Mouse (Mus musculus): Measurements from ENCODE around the gene Trappc3.

Trappc3 gene

GRCm38 (mm10) chr4:126309211-126309921 lies 47.2 kb downstream of the Trappc3 start:
- intact Hi-C loops (cut with DNase I), result no loop called here

DNA sequence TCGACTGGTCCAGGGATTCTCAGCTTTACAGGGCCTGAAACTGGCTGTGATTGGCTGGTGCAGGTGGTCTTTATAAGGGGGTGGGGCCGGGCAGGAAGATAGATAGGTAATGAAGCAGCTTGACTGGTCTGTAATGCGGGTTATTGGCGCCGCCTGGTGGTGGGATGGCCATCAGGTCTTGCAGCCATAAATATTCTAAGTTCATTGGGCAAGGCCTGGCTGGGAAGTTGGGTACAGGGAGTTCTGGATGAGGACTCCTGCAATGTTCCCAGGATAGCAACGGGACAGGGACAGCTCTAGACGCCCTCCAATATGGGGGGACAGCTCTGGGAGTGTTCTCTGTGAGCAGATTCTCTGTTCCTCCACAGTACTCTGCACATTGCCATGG lies 47.8 kb downstream of the Trappc3 start:
- intact Hi-C loops (cut with DNase I), result loop anchor here (2.0 to 5.0 kb wide), 2 partner anchors 33 to 83 kb away; no protein-coding TSS in a partner anchor

DNA sequence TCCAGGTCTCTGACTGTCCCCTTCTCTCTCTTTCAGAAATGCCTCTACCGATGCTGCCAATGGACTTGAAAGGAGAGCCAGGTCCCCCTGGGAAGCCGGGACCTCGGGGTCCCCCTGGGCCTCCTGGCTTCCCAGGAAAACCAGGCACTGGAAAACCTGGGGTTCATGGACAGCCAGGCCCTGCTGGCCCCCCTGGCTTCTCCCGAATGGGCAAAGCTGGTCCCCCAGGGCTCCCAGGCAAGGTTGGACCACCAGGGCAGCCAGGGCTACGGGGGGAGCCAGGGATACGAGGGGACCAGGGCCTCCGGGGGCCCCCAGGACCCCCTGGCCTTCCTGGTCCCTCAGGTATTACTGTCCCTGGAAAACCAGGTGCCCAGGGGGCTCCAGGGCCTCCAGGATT lies 48.2 kb downstream of the Trappc3 start:
- intact Hi-C loops (cut with DNase I), result loop anchor here (2.0 to 5.0 kb wide), 2 partner anchors 33 to 84 kb away; no protein-coding TSS in a partner anchor

DNA sequence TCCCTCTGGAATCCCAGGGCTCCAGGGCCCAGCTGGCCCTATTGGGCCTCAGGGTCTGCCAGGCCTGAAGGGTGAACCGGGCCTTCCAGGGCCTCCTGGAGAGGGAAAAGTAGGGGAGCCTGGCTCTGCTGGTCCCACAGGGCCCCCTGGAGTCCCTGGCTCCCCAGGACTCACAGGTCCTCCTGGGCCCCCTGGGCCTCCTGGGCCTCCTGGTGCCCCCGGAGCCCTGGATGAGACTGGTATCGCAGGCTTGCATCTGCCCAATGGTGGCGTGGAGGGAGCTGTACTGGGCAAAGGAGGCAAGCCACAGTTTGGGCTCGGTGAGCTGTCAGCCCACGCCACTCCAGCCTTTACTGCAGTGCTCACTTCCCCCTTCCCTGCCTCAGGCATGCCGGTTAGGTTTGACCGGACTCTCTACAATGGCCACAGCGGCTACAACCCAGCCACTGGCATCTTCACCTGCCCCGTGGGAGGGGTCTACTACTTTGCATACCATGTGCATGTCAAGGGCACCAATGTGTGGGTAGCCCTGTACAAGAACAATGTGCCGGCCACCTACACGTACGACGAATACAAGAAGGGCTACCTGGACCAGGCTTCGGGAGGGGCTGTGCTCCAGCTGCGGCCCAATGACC lies 49.6 kb downstream of the Trappc3 start:
- intact Hi-C loops (cut with DNase I), result loop anchor here (2.0 to 5.0 kb wide), 2 partner anchors 34 to 85 kb away; no protein-coding TSS in a partner anchor

DNA sequence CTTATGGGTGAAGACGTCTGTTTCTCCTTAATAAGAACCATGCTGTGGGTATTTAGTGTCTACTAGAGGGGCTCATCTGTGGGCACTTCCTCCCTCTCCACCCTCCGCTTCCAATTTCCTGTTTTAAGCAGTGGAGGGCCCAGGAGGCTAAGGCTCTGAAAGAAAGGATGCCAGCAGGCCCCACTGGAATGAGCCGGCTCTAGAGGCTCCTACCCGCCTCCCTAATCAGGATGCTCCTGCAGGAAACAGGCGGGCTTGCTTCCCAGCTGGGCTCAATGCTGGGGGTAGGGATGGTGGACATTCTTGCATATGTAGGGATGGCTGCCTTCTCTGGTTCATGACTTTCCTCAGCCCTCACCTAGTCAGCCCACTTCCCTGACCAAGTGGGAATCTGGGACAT lies 51.1 kb downstream of the Trappc3 start:
- intact Hi-C loops (cut with DNase I), result loop anchor here (5.0 kb wide), 1 partner anchor 36 kb away; no protein-coding TSS in a partner anchor

- intact Hi-C loops (cut with DNase I), result loop anchor here (5.0 kb wide), 1 partner anchor 37 kb away; no protein-coding TSS in a partner anchor
Observed at GRCm38 (mm10) chr4:126314393-126314792, 52.3 kb downstream of the Trappc3 start.

DNA sequence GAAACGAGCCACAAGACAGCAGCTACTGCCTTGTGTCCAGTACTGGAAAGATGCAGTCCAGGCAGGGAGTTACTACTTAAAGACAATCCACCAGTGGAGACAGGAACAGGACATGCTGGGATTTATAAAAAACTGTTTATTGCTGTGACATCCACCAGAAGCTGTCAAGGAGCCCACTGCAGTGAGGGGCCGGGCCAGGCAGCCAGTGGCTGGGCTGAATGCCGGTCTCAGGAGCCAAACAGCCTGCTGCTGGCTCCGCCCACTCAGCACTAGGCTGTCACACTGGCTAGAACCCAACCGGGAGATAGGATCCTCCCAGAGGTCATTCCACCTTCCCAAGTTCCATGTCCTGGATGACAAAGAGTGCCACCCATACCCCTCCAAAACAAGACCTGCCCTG lies 53.8 kb downstream of the Trappc3 start:
- intact Hi-C loops (cut with DNase I), result no loop called here

- intact Hi-C loops (cut with DNase I), result no loop called here
Observed at GRCm38 (mm10) chr4:126316443-126317040, 54.4 kb downstream of the Trappc3 start.

GRCm38 (mm10) chr4:126319806-126320205 lies 57.7 kb downstream of the Trappc3 start:
- intact Hi-C loops (cut with DNase I), result loop anchor here (5.0 kb wide), 1 partner anchor 107 kb away; the partner anchor contains the start of gene Ago3

DNA sequence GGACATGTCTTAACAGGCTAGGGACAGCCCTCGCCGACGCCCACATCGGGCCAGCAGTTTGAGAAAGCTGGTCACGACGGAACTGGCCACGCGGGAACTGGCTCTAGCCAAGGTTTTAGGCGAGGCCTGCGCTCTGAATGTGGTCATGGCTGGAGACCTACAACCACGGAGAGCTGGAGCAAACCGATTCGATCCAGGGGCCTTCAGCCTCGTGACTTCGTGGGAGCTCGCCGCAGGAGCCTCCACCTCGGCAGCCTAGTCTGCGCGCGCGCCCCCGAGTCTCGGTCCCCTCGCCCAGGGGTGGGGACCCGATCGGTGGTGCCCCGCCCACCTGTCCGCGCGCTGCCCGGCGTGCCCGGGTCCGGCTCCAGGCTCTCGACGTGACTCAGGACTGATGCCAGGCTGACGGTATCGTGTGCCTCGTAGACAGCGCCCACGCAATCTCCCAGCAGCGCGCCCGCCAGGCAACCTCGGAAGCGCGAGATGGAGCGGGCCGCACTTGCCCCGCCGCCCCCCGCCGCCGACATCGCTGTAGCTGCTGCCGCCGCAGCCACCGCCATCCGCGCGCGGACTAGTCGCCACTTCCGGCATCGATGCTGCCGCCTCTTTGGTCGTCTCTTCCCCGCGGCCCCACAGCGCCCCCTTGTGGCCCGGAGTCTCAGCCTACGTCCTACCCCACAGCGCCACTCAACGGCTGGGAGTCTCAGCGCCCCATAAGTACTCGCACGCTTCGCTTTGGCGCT lies 59.2 kb downstream of the Trappc3 start, which contains the start of gene Adprhl2:
Gene Adprhl2 (minus strand): TSS at position 593 of the 743 bp plus-strand sequence.
- intact Hi-C loops (cut with DNase I), result loop anchor here (5.0 kb wide), 1 partner anchor 106 kb away; the partner anchor contains the start of gene Ago3

GRCm38 (mm10) chr4:126321854-126322511 lies 59.9 kb downstream of the Trappc3 start:
- intact Hi-C loops (cut with DNase I), result loop anchor here (5.0 kb wide), 1 partner anchor 105 kb away; the partner anchor contains the start of gene Ago3

- intact Hi-C loops (cut with DNase I), result loop anchor here (5.0 kb wide), 1 partner anchor 105 kb away; the partner anchor contains the start of gene Ago3
Observed at GRCm38 (mm10) chr4:126322646-126323045, 60.5 kb downstream of the Trappc3 start.

DNA sequence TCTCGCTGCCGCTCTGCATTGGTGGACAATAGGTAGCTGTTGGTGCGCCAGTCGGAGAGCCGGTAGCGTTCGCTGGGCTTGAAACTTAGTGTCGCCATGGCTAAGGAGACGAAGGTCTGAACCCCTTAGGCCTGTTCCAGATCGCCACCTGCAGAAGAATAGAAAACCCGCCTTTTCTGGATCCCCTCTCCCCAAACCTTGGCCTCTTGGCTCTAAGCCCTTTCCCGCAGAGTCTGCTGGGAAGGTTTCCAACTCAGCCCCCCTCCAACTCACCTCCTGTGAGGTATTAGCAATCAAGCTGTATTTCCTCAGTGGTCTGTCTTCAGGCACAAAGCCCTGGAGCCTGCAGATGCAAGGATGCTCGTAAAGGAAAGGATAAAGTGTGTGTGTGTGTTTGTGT lies 62.7 kb downstream of the Trappc3 start:
- intact Hi-C loops (cut with DNase I), result loop anchor here (5.0 kb wide), 1 partner anchor 102 kb away; the partner anchor contains the start of gene Ago3

DNA sequence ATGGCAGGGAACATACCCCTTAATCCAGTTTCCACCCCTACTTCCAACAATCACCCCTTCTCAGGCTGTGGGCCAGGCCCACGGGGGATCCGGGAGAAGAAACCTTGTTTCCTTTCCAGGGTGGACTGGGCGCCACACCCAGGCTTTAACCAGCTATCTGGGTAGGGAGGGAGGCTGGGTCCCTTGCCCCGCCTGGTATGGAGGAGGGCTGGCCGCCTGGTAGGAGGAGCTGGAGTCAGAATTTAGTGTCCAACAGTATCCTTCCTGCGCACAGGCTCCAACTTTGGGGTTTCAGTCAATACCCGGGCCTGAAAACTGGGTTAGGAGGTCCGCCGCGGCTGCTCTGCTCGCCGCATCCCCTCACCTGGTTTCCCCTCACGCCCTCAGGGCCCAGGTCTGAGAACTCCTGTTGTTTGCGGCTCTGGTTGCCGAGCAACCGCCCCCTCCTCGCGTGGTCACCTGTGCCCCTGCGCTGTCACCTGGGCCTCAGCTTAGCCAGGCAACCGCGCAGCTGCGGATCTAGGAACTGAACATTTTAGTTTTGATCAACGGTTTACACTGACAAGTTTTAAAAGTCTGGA lies 63.2 kb downstream of the Trappc3 start, which contains the start of gene Tekt2:
Gene Tekt2 (minus strand): TSS at position 408 of the 581 bp plus-strand sequence.
- intact Hi-C loops (cut with DNase I), result no loop called here
